Mouse (Mus musculus) CH12.LX (cell line): ENCODE data around the gene Plbd2. TPM values are rescaled to one million over a fixed set of nuclear protein-coding genes. Genes with fewer than 3 reads are reported as not detected.

Experiments
- DNase-seq: peaks from one replicate; pipeline ENCODE4 v3.0.0-alpha.2; 2013; ENCODE audit errors: extremely low read depth
- H3K27ac ChIP-seq: 2 replicates; pipeline ENCODE4 v1.5.1; 2012; ENCODE audit warnings: low read depth, mild to moderate bottlenecking, control low read depth, moderate library complexity; ENCODE audit not compliant: insufficient read depth
- H3K27me3 ChIP-seq: replicated peaks from 2 replicates; pipeline ENCODE3; 2012; ENCODE audit warnings: inconsistent platforms
- H3K36me3 ChIP-seq, 2 experiments: replicated peaks in 1 of 2; 2 replicates each; pipeline versions ENCODE3 to v1.6.1; 2012; ENCODE audit warnings: inconsistent platforms in 1 of 2, low read length in 1 of 2, mild to moderate bottlenecking in 1 of 2, mixed read lengths in 1 of 2, moderate library complexity in 1 of 2; ENCODE audit not compliant: control insufficient read depth in 1 of 2, insufficient read depth in 1 of 2
- H3K4me1 ChIP-seq, 2 experiments: 2 replicates each; pipeline ENCODE4 v1.6.1; 2012; ENCODE audit warnings: inconsistent platforms in 1 of 2, moderate library complexity in 1 of 2; ENCODE audit not compliant: insufficient read depth in 2 of 2, control insufficient read depth in 1 of 2
- H3K4me2 ChIP-seq: 2 replicates; pipeline ENCODE4 v1.6.1; 2012; ENCODE audit warnings: low read depth, mild to moderate bottlenecking, control low read depth; ENCODE audit not compliant: poor library complexity, insufficient read depth, severe bottlenecking
- H3K4me3 ChIP-seq, 3 experiments: fragments of 150-350 bp in 1 of 3; sonication (generic) in 1 of 3; replicated peaks in 1 of 3; 2 replicates each; pipeline versions ENCODE3 to v1.5.1; 2011 to 2012; ENCODE audit warnings: low read depth in 2 of 3, low read length in 2 of 3, mild to moderate bottlenecking in 2 of 3, moderate library complexity in 2 of 3, control low read depth in 1 of 3, improper control_type of control experiment in 1 of 3, inconsistent platforms in 1 of 3, mixed read lengths in 1 of 3; ENCODE audit not compliant: poor library complexity in 1 of 3
- H3K79me2 ChIP-seq: replicated peaks from 2 replicates; pipeline ENCODE4 v1.6.1; 2012; ENCODE audit warnings: mild to moderate bottlenecking, moderate library complexity; ENCODE audit not compliant: control insufficient read depth, poor library complexity, insufficient read depth, severe bottlenecking; ENCODE audit errors: extremely low read depth
- H3K9ac ChIP-seq: 2 replicates; pipeline ENCODE4 v1.6.1; 2012; ENCODE audit warnings: low read depth, mild to moderate bottlenecking, control low read depth, moderate library complexity; ENCODE audit not compliant: insufficient read depth
- H3K9me3 ChIP-seq: replicated peaks from 2 replicates; pipeline ENCODE3; 2012; ENCODE audit warnings: low read length, inconsistent platforms, mixed read lengths
- CHD1 ChIP-seq: IDR thresholded peaks from 2 replicates; pipeline ENCODE4 v1.6.1; 2012; ENCODE audit warnings: low read depth, low read length, improper control_type of control experiment, inconsistent platforms
- CTCF ChIP-seq, 2 experiments: IDR thresholded peaks in 1 of 2; conservative IDR thresholded peaks in 1 of 2; 2 replicates each; pipeline ENCODE4 v1.5.1; 2011 to 2012; ENCODE audit warnings: low read depth in 2 of 2, low read length in 2 of 2, improper control_type of control experiment in 1 of 2, inconsistent platforms in 1 of 2, mild to moderate bottlenecking in 1 of 2, moderate library complexity in 1 of 2
- ELF1 ChIP-seq: IDR thresholded peaks from 2 replicates; pipeline ENCODE4 v1.6.1; 2014; ENCODE audit warnings: low read depth, mild to moderate bottlenecking, inconsistent platforms, low read length, improper control_type of control experiment
- EP300 ChIP-seq: IDR thresholded peaks from 2 replicates; pipeline ENCODE4 v1.6.1; 2011; ENCODE audit warnings: low read length, improper control_type of control experiment
- ETS1 ChIP-seq: conservative IDR thresholded peaks from 2 replicates; pipeline ENCODE4 v1.6.1; 2012; ENCODE audit warnings: low read depth, mild to moderate bottlenecking, inconsistent platforms, low read length, improper control_type of control experiment, moderate library complexity
- HCFC1 ChIP-seq: IDR thresholded peaks from 2 replicates; pipeline ENCODE4 v1.6.1; 2012; ENCODE audit warnings: low read depth, mild to moderate bottlenecking, inconsistent platforms, low read length, improper control_type of control experiment
- JUND ChIP-seq: conservative IDR thresholded peaks from 2 replicates; pipeline ENCODE4 v1.6.1; 2011; ENCODE audit warnings: low read depth, low read length, improper control_type of control experiment
- MAX ChIP-seq: IDR thresholded peaks from 2 replicates; pipeline ENCODE4 v1.6.1; 2011; ENCODE audit warnings: low read length, improper control_type of control experiment
- MAZ ChIP-seq: IDR thresholded peaks from 2 replicates; pipeline ENCODE4 v1.6.1; 2012; ENCODE audit warnings: low read depth, mild to moderate bottlenecking, inconsistent platforms, low read length, improper control_type of control experiment, moderate library complexity
- MYC ChIP-seq: IDR thresholded peaks from 2 replicates; pipeline ENCODE4 v1.6.1; 2011; ENCODE audit warnings: low read depth, mild to moderate bottlenecking, improper control_type of control experiment, low read length
- NELFE ChIP-seq: IDR thresholded peaks from 2 replicates; pipeline ENCODE4 v1.6.1; 2011; ENCODE audit warnings: low read depth, low read length, improper control_type of control experiment
- PAX5 ChIP-seq: IDR thresholded peaks from 2 replicates; pipeline ENCODE4 v1.6.1; 2012; ENCODE audit warnings: low read length, inconsistent platforms, mixed read lengths
- SIN3A ChIP-seq: IDR thresholded peaks from 2 replicates; pipeline ENCODE4 v1.6.1; 2012; ENCODE audit warnings: low read length, improper control_type of control experiment, inconsistent platforms
- SMC3 ChIP-seq: IDR thresholded peaks from 2 replicates; pipeline ENCODE4 v1.6.1; 2011; ENCODE audit warnings: low read depth, low read length, improper control_type of control experiment
- TBP ChIP-seq: conservative IDR thresholded peaks from 2 replicates; pipeline ENCODE4 v1.6.1; 2011; ENCODE audit warnings: low read depth, low read length, improper control_type of control experiment
- UBTF ChIP-seq: IDR thresholded peaks from 2 replicates; pipeline ENCODE4 v1.6.1; 2012; ENCODE audit warnings: low read depth, mild to moderate bottlenecking, inconsistent platforms, low read length, improper control_type of control experiment, moderate library complexity
- USF1 ChIP-seq: IDR thresholded peaks from 2 replicates; pipeline ENCODE4 v1.6.1; 2014; ENCODE audit warnings: low read depth, mild to moderate bottlenecking, inconsistent platforms, low read length, improper control_type of control experiment
- ZKSCAN1 ChIP-seq: IDR thresholded peaks from 2 replicates; pipeline ENCODE4 v1.6.1; 2012; ENCODE audit warnings: low read depth, inconsistent platforms, low read length, improper control_type of control experiment, borderline replicate concordance
- ZMIZ1 ChIP-seq: IDR thresholded peaks from 2 replicates; pipeline ENCODE4 v1.6.1; 2012; ENCODE audit warnings: low read depth, mild to moderate bottlenecking, inconsistent platforms, low read length, improper control_type of control experiment
- dilution Hi-C: fragments of 300-500 bp; cut with MboI; formaldehyde crosslinking; loops from 2 replicates; pipeline ENCODE4 v1.14.3; 2020; ENCODE audit warnings: low sequenced_read_pairs; ENCODE audit not compliant: extremely low pct_unique_long_range_greater_than_20kb, extremely low pct_ligation_motif_present
- in situ Hi-C: fragments of 300-500 bp; cut with MboI; formaldehyde crosslinking; loops from 3 replicates; pipeline ENCODE4 v1.14.3; 2019; ENCODE audit warnings: low sequenced_read_pairs, low pct_ligation_motif_present, low pct_unique_long_range_greater_than_20kb, mixed read lengths
- polyA plus RNA-seq: library from polyadenylated mRNA; unstranded; fragments of >175 nt; gene quantifications from 2 replicates; pipeline ENCODE4 v1.2.1, GENCODE M21; 2012; ENCODE audit warnings: low read depth; ENCODE audit not compliant: insufficient read length
- total RNA-seq, 2 experiments: library from RNA; depleted of rRNA; stranded (reverse); fragments of 300-350 nt in 1 of 2; fragments of >200 nt in 1 of 2; gene quantifications; 2 replicates each; pipeline ENCODE4 v1.2.3; 2012 to 2014

Plbd2 gene
- total and polyA plus RNA-seq, 3 experiments, result 9.0 to 28.8 (median 21.3) TPM

DNA sequence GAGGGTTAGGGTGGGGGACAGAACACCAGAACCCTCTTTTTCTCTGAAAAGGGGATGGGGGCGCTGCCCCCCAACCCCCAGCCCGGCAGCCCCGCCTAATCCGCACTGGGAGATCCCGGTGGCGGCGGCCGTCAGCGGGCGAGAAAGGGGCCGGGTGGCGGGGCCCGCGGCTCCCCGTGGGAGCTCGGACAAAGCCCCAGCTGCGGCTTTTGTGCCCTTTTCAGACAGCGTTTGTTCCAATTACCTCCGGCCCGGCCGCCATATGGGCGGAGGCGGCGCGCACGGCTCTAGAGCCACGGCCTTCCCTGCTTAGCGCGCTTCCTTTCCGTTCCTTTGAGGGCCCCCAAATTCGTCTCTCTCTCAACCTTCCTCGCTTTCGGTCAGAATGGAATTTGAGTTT is 65.4 kb downstream of the Plbd2 start:
- H3K79me2 ChIP-seq, result no peaks in the 10 kb centered on the region
- no peaks in the 10 kb centered on the region; a peak in 1 of 4 replicates for H3K4me1 ChIP-seq
- H3K36me3 ChIP-seq, result no peaks in the 10 kb centered on the region
- H3K9me3 ChIP-seq, result peaks cover 40% of the 10 kb centered on the region
- dilution Hi-C loops, result no loop called here
- no peak for DNase-seq
- TF ChIP-seq EP300 (no peak), SMC3 (no peak), UBTF (no peak), PAX5 (no peak), MYC (no peak)
- no peak overlapping the region for H3K4me3 ChIP-seq
- H3K9ac ChIP-seq, result no peak overlapping the region
- H3K27me3 ChIP-seq, result peaks cover 64% of the 10 kb centered on the region
- in situ Hi-C loops, result no loop called here
- H3K27ac ChIP-seq, result no peak overlapping the region
- no peak overlapping the region for H3K4me2 ChIP-seq

GRCm38 (mm10) chr5:120437539-120437938 is 65.9 kb downstream of the Plbd2 start:
- Histone ChIP-seq H3K27me3 (peaks cover 65% of the 10 kb centered on the region), H3K27ac (no peak overlapping the region), H3K4me2 (no peak overlapping the region), H3K4me1 (no peaks in the 10 kb centered on the region; a peak in 1 of 4 replicates), H3K4me3 (no peak overlapping the region), H3K9ac (no peak overlapping the region), H3K36me3 (no peaks in the 10 kb centered on the region), H3K9me3 (peaks cover 40% of the 10 kb centered on the region), H3K79me2 (no peaks in the 10 kb centered on the region)
- in situ Hi-C loops, result no loop called here
- dilution Hi-C loops, result no loop called here
- TF ChIP-seq SIN3A (no peak), JUND (no peak), MYC (no peak), USF1 (no peak), MAZ (no peak)
- no peak for DNase-seq

DNA sequence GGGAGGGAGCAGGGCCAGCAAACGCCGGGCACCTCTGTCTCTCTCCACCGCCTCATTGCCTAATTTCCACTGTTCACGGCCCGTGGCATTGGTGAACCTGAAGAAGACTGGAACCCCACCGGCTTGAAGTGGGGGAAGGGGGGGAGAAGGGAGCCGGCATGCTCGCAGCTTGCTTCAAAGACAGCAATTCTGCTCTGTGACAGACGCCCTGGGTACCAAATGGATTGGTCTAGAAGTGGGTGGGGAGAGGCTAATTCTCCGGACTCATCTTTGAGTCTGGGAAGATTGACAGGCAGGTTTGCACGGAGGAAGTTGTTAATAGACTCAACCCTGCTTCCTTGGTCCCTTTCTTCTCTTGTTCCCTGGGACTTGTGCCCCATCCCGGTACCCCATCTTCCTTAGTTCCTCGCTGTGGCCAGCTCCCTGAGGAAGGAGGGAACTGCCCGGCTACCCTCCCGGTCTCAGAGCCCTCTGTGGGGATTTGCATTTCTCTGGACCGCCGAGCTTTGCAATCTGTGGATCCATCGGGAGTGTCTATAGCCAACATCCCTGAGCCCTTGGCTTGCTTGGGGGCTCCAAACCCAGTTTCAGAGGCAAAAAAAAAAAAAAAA is 66.4 kb downstream of the Plbd2 start:
- Histone ChIP-seq H3K4me1 (no peaks in the 10 kb centered on the region; a peak in 1 of 4 replicates), H3K9me3 (peaks cover 44% of the 10 kb centered on the region), H3K4me3 (no peak overlapping the region), H3K4me2 (no peak overlapping the region), H3K79me2 (no peaks in the 10 kb centered on the region), H3K9ac (no peak overlapping the region), H3K27me3 (peaks cover 65% of the 10 kb centered on the region), H3K36me3 (no peaks in the 10 kb centered on the region), H3K27ac (no peak overlapping the region)
- dilution Hi-C loops (no loop called here), in situ Hi-C loops (no loop called here)
- TF ChIP-seq MAX (no peak), ZKSCAN1 (no peak), CHD1 (no peak), SIN3A (no peak), CTCF (conservative IDR thresholded peaks at IDR 0.05 in 1 of 2, IDR thresholded peaks at IDR 0.05 in 1 of 2; ENCODE audit: low read depth in 2 of 2, low read length in 2 of 2) (no peak), EP300 (no peak), ELF1 (no peak), JUND (no peak), HCFC1 (no peak), SMC3 (no peak), ZMIZ1 (no peak), TBP (no peak), ETS1 (no peak), NELFE (no peak)
- DNase-seq, result no peak
